Mouse (Mus musculus) kidney, adult 2 months (tissue): ENCODE measurements around the gene Ptprm.

ENCODE experiments used
- CTCF ChIP-seq: fragments of 200-500 bp; conservative IDR thresholded peaks from 2 replicates; pipeline ENCODE4 v1.5.1; 2011; ENCODE audit warnings: low read depth, mild to moderate bottlenecking, control low read depth, low read length, moderate library complexity, mixed read lengths; ENCODE audit not compliant: insufficient read depth, insufficient read length
- POLR2A ChIP-seq: fragments of 200-500 bp; IDR thresholded peaks from one replicate; pipeline ENCODE4 v1.6.1; 2011; ENCODE audit warnings: low read depth, low read length, control low read depth

GRCm38 (mm10) chr17:67346921-67347320 is 7.3 kb downstream of the Ptprm start:
- TF ChIP-seq CTCF (no peak), POLR2A (no peak)
